Mouse (Mus musculus) ES-E14 (cell line): ENCODE results near the gene Scel.

Experiments used
- CHD2 ChIP-seq: IDR thresholded peaks from 2 replicates; pipeline ENCODE4 v1.6.1; 2014; ENCODE audit warnings: mild to moderate bottlenecking, low read depth, low read length, inconsistent platforms
- HCFC1 ChIP-seq: IDR thresholded peaks from 2 replicates; pipeline ENCODE4 v1.6.1; 2012; ENCODE audit warnings: low read length, inconsistent platforms, borderline replicate concordance; ENCODE audit not compliant: insufficient read depth
- MAFK ChIP-seq: IDR thresholded peaks from 2 replicates; pipeline ENCODE4 v1.6.1; 2014; ENCODE audit warnings: mild to moderate bottlenecking, low read depth, low read length, inconsistent platforms; ENCODE audit not compliant: insufficient read depth
- ZNF384 ChIP-seq: IDR thresholded peaks from 2 replicates; pipeline ENCODE4 v1.6.1; 2012; ENCODE audit warnings: low read depth, low read length, inconsistent platforms

DNA sequence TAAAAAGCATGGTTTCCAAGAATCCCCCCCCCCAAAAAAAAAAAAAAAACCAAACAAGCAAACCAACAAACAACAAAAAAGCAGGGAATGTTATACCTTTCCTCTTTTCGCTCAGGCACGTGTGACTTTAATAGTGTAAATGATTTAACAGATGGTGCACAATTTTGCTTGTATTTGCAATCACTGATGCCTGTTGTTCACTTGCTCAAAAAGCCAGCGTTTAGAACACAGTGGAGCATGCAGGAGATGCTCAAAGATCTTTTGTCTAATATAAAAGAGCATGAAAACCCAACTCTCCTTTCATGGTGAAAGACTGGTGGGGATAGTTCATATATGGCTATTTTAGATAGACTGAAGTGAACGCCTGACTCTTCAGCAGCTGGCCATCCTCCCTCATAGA, 136.2 kb downstream of the Scel start:
- TF ChIP-seq ZNF384 (no peak), CHD2 (no peak), HCFC1 (no peak), MAFK (no peak)
